Mouse (Mus musculus) MEL (cell line): ENCODE data around the gene Pxmp2. TPM values are rescaled to one million over a fixed set of nuclear protein-coding genes. Genes with fewer than 3 reads are reported as not detected.

Experiments
- DNase-seq: peaks from one replicate; pipeline ENCODE4 v3.0.0; 2011; ENCODE audit warnings: low read depth, low spot score
- H3K27ac ChIP-seq: 2 replicates; pipeline ENCODE4 v1.5.1; 2012; ENCODE audit warnings: low read depth, mild to moderate bottlenecking, control low read depth, low read length, moderate library complexity; ENCODE audit not compliant: control insufficient read depth
- H3K27me3 ChIP-seq, 2 experiments: fragments of 150-350 bp in 1 of 2; sonication (generic) in 1 of 2; 2 replicates each; pipeline ENCODE4 v1.6.1; 2012; ENCODE audit warnings: low read length in 2 of 2, mild to moderate bottlenecking in 2 of 2, improper control_type of control experiment in 1 of 2, moderate library complexity in 1 of 2; ENCODE audit not compliant: insufficient read depth in 2 of 2, control insufficient read depth in 1 of 2
- H3K36me3 ChIP-seq, 2 experiments: 2 replicates each; pipeline ENCODE4 v1.6.1; 2012 to 2014; ENCODE audit warnings: low read length in 2 of 2, improper control_type of control experiment in 1 of 2, inconsistent platforms in 1 of 2, mild to moderate bottlenecking in 1 of 2; ENCODE audit not compliant: insufficient read depth in 2 of 2, control insufficient read depth in 1 of 2
- H3K4me1 ChIP-seq, 2 experiments: fragments of 150-350 bp in 1 of 2; sonication (generic) in 1 of 2; 2 replicates each; pipeline ENCODE4 v1.6.1; 2012; ENCODE audit warnings: low read length in 2 of 2, improper control_type of control experiment in 1 of 2, mild to moderate bottlenecking in 1 of 2; ENCODE audit not compliant: insufficient read depth in 2 of 2, control insufficient read depth in 1 of 2
- H3K4me3 ChIP-seq, 2 experiments: fragments of 150-350 bp in 1 of 2; sonication (generic) in 1 of 2; 2 replicates each; pipeline ENCODE4 v1.5.1; 2012; ENCODE audit warnings: low read depth in 2 of 2, low read length in 2 of 2, mild to moderate bottlenecking in 2 of 2, moderate library complexity in 2 of 2, control low read depth in 1 of 2, improper control_type of control experiment in 1 of 2; ENCODE audit not compliant: control insufficient read depth in 1 of 2, insufficient read depth in 1 of 2
- H3K79me2 ChIP-seq: 2 replicates; pipeline ENCODE4 v1.6.1; 2012; ENCODE audit warnings: mild to moderate bottlenecking, low read length, moderate library complexity; ENCODE audit not compliant: control insufficient read depth, poor library complexity, insufficient read depth
- H3K9ac ChIP-seq: 2 replicates; pipeline ENCODE4 v1.6.1; 2012; ENCODE audit warnings: low read depth, mild to moderate bottlenecking, control low read depth, low read length, moderate library complexity; ENCODE audit not compliant: control insufficient read depth, poor library complexity, severe bottlenecking
- H3K9me3 ChIP-seq: fragments of 150-350 bp; sonication (generic); replicated peaks from 2 replicates; pipeline ENCODE4 v1.6.1; 2012; ENCODE audit warnings: mild to moderate bottlenecking, low read length, improper control_type of control experiment, moderate library complexity; ENCODE audit not compliant: insufficient read depth
- BHLHE40 ChIP-seq: IDR thresholded peaks from 2 replicates; pipeline ENCODE4 v1.6.1; 2012; ENCODE audit warnings: low read depth, mild to moderate bottlenecking, inconsistent platforms, low read length, improper control_type of control experiment, borderline replicate concordance
- CHD2 ChIP-seq: IDR thresholded peaks from 2 replicates; pipeline ENCODE4 v1.6.1; 2011; ENCODE audit warnings: low read length, improper control_type of control experiment
- ELF1 ChIP-seq: IDR thresholded peaks from 2 replicates; pipeline ENCODE4 v1.6.1; 2014; ENCODE audit warnings: low read depth, mild to moderate bottlenecking, inconsistent platforms, low read length, improper control_type of control experiment, moderate library complexity
- EP300 ChIP-seq, 2 experiments: IDR thresholded peaks; 2 replicates each; pipeline ENCODE4 v1.6.1; 2011; ENCODE audit warnings: improper control_type of control experiment in 2 of 2, low read length in 2 of 2, low read depth in 1 of 2, mild to moderate bottlenecking in 1 of 2
- ETS1 ChIP-seq: IDR thresholded peaks from 2 replicates; pipeline ENCODE4 v1.6.1; 2012; ENCODE audit warnings: low read depth, mild to moderate bottlenecking, inconsistent platforms, low read length, improper control_type of control experiment, moderate library complexity
- GABPA ChIP-seq: IDR thresholded peaks from 2 replicates; pipeline ENCODE4 v1.6.1; 2012; ENCODE audit warnings: low read depth, mild to moderate bottlenecking, inconsistent platforms, low read length, improper control_type of control experiment, moderate library complexity
- HCFC1 ChIP-seq: IDR thresholded peaks from 2 replicates; pipeline ENCODE4 v1.6.1; 2012; ENCODE audit warnings: low read depth, mild to moderate bottlenecking, inconsistent platforms, low read length, improper control_type of control experiment, moderate library complexity
- MAX ChIP-seq: IDR thresholded peaks from 2 replicates; pipeline ENCODE4 v1.6.1; 2011; ENCODE audit warnings: low read length, improper control_type of control experiment
- MAZ ChIP-seq: IDR thresholded peaks from 2 replicates; pipeline ENCODE4 v1.6.1; 2012; ENCODE audit warnings: low read depth, mild to moderate bottlenecking, inconsistent platforms, low read length, improper control_type of control experiment
- MEF2A ChIP-seq: IDR thresholded peaks from 2 replicates; pipeline ENCODE4 v1.6.1; 2014; ENCODE audit warnings: low read depth, mild to moderate bottlenecking, inconsistent platforms, low read length, improper control_type of control experiment; ENCODE audit not compliant: poor library complexity, insufficient replicate concordance, severe bottlenecking; ENCODE audit errors: extremely low read depth
- MXI1 ChIP-seq: IDR thresholded peaks from 2 replicates; pipeline ENCODE4 v1.6.1; 2011; ENCODE audit warnings: mild to moderate bottlenecking, low read depth, low read length, improper control_type of control experiment
- MYB ChIP-seq: IDR thresholded peaks from 2 replicates; pipeline ENCODE4 v1.6.1; 2011; ENCODE audit warnings: mild to moderate bottlenecking, low read depth, low read length, improper control_type of control experiment
- MYC ChIP-seq: IDR thresholded peaks from 2 replicates; pipeline ENCODE4 v1.6.1; 2011; ENCODE audit warnings: low read depth, mild to moderate bottlenecking, low read length, improper control_type of control experiment, moderate library complexity
- NELFE ChIP-seq: IDR thresholded peaks from 2 replicates; pipeline ENCODE4 v1.6.1; 2011; ENCODE audit warnings: low read depth, low read length, improper control_type of control experiment
- POLR2AphosphoS2 ChIP-seq: IDR thresholded peaks from 2 replicates; pipeline ENCODE4 v1.6.1; 2011; ENCODE audit warnings: low read length, improper control_type of control experiment
- RAD21 ChIP-seq: IDR thresholded peaks from 2 replicates; pipeline ENCODE4 v1.6.1; 2011; ENCODE audit warnings: mild to moderate bottlenecking, low read depth, low read length, improper control_type of control experiment
- SIN3A ChIP-seq: IDR thresholded peaks from 2 replicates; pipeline ENCODE4 v1.6.1; 2012; ENCODE audit warnings: low read length, improper control_type of control experiment, inconsistent platforms
- SMC3 ChIP-seq: IDR thresholded peaks from 2 replicates; pipeline ENCODE4 v1.6.1; 2011; ENCODE audit warnings: low read depth, low read length, improper control_type of control experiment
- TBP ChIP-seq: IDR thresholded peaks from 2 replicates; pipeline ENCODE4 v1.8.0; 2011; ENCODE audit warnings: low read depth, low read length, improper control_type of control experiment
- TCF12 ChIP-seq: IDR thresholded peaks from 2 replicates; pipeline ENCODE4 v1.6.1; 2014; ENCODE audit warnings: low read depth, mild to moderate bottlenecking, inconsistent platforms, low read length, improper control_type of control experiment, moderate library complexity
- UBTF ChIP-seq: IDR thresholded peaks from 2 replicates; pipeline ENCODE4 v1.6.1; 2012; ENCODE audit warnings: low read depth, mild to moderate bottlenecking, inconsistent platforms, low read length, improper control_type of control experiment, moderate library complexity, borderline replicate concordance; ENCODE audit not compliant: insufficient read depth
- USF2 ChIP-seq, 2 experiments: IDR thresholded peaks; 2 replicates each; pipeline ENCODE4 v1.6.1; 2011 to 2012; ENCODE audit warnings: improper control_type of control experiment in 2 of 2, low read length in 2 of 2, borderline replicate concordance in 1 of 2, inconsistent platforms in 1 of 2, low read depth in 1 of 2, mild to moderate bottlenecking in 1 of 2; ENCODE audit not compliant: insufficient read depth in 1 of 2
- ZC3H11A ChIP-seq: IDR thresholded peaks from 2 replicates; pipeline ENCODE4 v1.6.1; 2012; ENCODE audit warnings: low read depth, mild to moderate bottlenecking, inconsistent platforms, low read length, improper control_type of control experiment
- polyA plus RNA-seq, 2 experiments: library from polyadenylated mRNA; stranded (reverse) in 1 of 2; unstranded in 1 of 2; fragments of >175 nt in 1 of 2; fragments of >200 nt in 1 of 2; gene quantifications; 2 replicates each; pipeline versions ENCODE4 v1.2.1 to v1.2.4; 2012; ENCODE audit warnings: low replicate concordance in 2 of 2, low read depth in 1 of 2; ENCODE audit not compliant: insufficient read length in 2 of 2, insufficient read depth in 1 of 2, missing spikeins in 1 of 2
- total RNA-seq: library from RNA; depleted of rRNA; stranded (reverse); fragments of 300-350 nt; gene quantifications from 2 replicates; pipeline ENCODE4 v1.2.3, GENCODE M21; 2012

Gene Pxmp2
- total and polyA plus RNA-seq, 3 experiments = 8.4 to 15.2 TPM; not detected in 1

DNA sequence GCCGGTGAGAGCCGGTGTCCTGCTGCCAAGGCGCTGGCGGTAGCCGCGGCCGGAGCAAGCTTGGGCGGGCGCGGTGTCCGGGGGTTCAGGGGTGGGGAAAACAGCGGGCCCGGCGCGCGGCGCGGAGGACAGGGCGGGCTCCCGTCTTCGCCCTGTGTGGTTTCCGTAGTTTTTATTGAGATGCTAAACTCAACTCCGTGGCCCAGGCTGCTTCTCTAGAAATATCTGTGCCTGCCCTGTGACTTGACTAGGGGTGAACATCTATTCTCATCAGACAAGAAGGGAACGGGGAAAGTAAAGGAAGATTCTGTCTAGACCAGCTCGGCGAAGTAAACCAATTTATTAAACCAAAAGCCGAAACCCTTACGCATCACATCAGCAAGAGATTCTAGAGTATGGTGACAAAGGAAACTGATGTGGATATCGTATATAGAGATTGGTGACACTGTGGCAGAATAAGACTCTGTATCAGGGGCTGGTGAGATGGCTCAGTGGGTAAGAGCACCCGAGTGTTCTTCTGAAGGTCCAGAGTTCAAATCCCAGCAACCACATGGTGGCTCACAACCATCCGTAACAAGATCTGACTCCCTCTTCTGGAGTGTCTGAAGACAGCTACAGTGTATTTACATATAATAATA, 579 bp upstream of the Pxmp2 start:
- Histone ChIP-seq H3K79me2 (peaks cover 10% of the 10 kb centered on the region), H3K36me3 (peaks cover 7 to 9% of the 10 kb centered on the region in 2 experiments), H3K4me1 (peaks cover 0 to 6% of the 10 kb centered on the region in 2 experiments; a peak in 2 of 4 replicates), H3K27ac (peak overlapping the region; percentile 92), H3K9ac (peak overlapping the region; percentile 97), H3K4me3 (peak overlapping the region; percentile 82 to 98), H3K9me3 (no peaks in the 10 kb centered on the region), H3K27me3 (no peaks in the 10 kb centered on the region)
- TF ChIP-seq ELF1 = 0 out of 2 replicates have a peak, but pooled peaks have one; percentile 10
- peak; percentile 97 for TF ChIP-seq TBP
- TF ChIP-seq MXI1 = no peak
- peak; percentile 44 for TF ChIP-seq SIN3A
- TF ChIP-seq MYC = 0 out of 2 replicates have a peak, but pooled peaks have one; percentile 31
- no peak for TF ChIP-seq EP300 (IDR thresholded peaks at IDR 0.05; ENCODE audit: low read depth in 1 of 2, low read length in 2 of 2)
- DNase-seq = no peak

DNA sequence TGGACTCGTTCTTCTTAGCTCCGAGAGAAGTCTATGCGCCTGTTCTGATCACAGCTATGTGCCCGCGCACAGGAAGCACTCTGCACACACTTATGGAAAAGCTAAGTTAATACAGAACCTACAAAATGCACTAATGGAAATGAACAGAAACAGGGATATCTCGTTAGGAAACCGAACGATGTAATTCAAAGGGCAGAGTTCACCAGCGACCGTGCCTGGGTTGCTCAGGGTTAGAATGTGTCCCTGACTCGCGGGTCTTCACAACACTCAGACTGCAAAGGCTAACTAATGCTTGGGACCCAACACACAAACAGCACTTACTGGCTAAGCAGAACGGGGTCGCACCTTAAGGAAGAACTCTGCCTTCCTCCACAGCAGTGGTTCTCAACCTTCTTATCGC, 830 bp downstream of the Pxmp2 start:
- Histone ChIP-seq H3K79me2 (peaks cover 10% of the 10 kb centered on the region), H3K27me3 (no peaks in the 10 kb centered on the region), H3K27ac (peak overlapping the region; percentile 75), H3K4me3 (peak overlapping the region; percentile 80 to 96), H3K9ac (peak overlapping the region; percentile 75), H3K4me1 (peaks cover 0 to 9% of the 10 kb centered on the region in 2 experiments; a peak in 2 of 4 replicates), H3K9me3 (no peaks in the 10 kb centered on the region), H3K36me3 (peaks cover 3 to 10% of the 10 kb centered on the region in 2 experiments; a peak in 3 of 4 replicates)
- DNase-seq = peak; percentile 69
- TF ChIP-seq RAD21 (no peak), HCFC1 (0 out of 2 replicates have a peak, but pooled peaks have one; percentile 14)

DNA sequence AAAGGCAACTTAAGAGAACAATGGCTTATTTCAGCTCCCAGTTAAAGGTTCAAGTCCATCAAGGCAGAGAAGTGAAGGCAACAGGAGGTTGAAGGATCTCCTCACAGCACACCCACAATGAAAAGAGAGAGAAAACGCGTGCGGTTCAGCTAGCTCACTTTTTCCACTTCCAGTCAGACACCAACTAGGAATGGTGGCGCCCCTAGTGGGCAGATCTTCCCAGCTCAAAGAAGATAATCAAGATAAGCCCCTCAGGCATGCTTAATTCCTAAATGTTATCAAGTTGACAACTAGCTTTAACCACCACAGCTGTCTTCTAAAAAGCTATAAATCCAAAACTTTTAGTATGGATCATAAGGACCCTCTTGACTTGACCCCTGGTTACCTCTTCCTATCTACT, 1.4 kb downstream of the Pxmp2 start:
- H3K9ac ChIP-seq = peak overlapping the region; percentile 75
- H3K4me3 ChIP-seq = peak overlapping the region; percentile 80 to 96
- H3K27me3 ChIP-seq = no peaks in the 10 kb centered on the region
- peak overlapping the region; percentile 75 for H3K27ac ChIP-seq
- H3K79me2 ChIP-seq = peaks cover 10% of the 10 kb centered on the region
- H3K9me3 ChIP-seq = no peaks in the 10 kb centered on the region
- H3K36me3 ChIP-seq = peaks cover 0 to 10% of the 10 kb centered on the region in 2 experiments; a peak in 2 of 4 replicates
- DNase-seq = peak; percentile 92
- peaks cover 0 to 9% of the 10 kb centered on the region in 2 experiments; a peak in 2 of 4 replicates for H3K4me1 ChIP-seq
- TF ChIP-seq MAZ (0 out of 2 replicates have a peak, but pooled peaks have one; percentile 45), MXI1 (peak; percentile 87), ETS1 (peak; percentile 78), RAD21 (peak; percentile 25), SIN3A (peak; percentile 83), CHD2 (no peak), MYB (no peak), UBTF (no peak), MEF2A (no peak), MAX (no peak), NELFE (no peak), TCF12 (peak; percentile 45; the same call in 1 of the 2 replicates), MYC (peak; percentile 78), USF2 (IDR thresholded peaks at IDR 0.05; ENCODE audit: borderline replicate concordance in 1 of 2, insufficient read depth in 1 of 2, low read depth in 1 of 2, low read length in 2 of 2) (no peak), SMC3 (no peak), ZC3H11A (no peak), HCFC1 (0 out of 2 replicates have a peak, but pooled peaks have one; percentile 32), GABPA (no peak), BHLHE40 (0 out of 2 replicates have a peak, but pooled peaks have one; percentile 41), POLR2AphosphoS2 (no peak)
